Mouse (Mus musculus): ENCODE data around the gene Ecpas. TPM values are rescaled to one million over a fixed set of nuclear protein-coding genes. Genes with fewer than 3 reads are reported as not detected.
A peak's percentile ranks its signal among the peaks of the same experiment; 100 is the strongest.

Gene Ecpas
- polyA plus RNA-seq, 1 experiment from 2014 or later: 29.1 TPM

DNA sequence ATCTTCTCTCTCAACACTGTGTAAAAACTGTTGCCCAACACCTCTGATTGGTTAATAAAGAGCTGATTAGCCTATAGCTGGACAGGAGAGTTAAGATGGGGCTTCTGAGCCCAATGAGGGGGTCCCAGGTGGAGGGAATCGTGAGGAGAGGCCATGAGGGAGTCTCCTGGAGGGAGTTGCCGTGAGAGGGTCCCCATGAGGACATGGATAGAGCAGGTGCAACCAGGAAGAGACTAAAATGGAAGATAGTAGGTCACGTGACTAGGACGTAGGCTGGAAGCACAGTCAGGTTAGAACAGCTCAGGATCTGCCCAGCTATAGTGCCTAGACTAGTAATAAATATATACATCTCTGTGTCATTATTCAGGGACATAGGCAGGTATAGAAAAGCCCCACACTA lies 21.8 kb upstream of the Ecpas start:
- Histone ChIP-seq H3K4me2 (no peak overlapping the region), H3K27ac (no peak overlapping the region), H3K27me3 (replicated peaks) (no peaks in the 10 kb centered on the region), H3K9ac (no peak overlapping the region), H3K4me1 (no peaks in the 10 kb centered on the region), H3K36me3 (no peaks in the 10 kb centered on the region), H3K4me3 (replicated peaks) (no peak overlapping the region), H3K9me3 (no peaks in the 10 kb centered on the region)
- WGBS: 81% methylated on average over 4 of the region's 4 CpGs
- no peak for ATAC-seq (ENCODE audit: insufficient read depth, low FRiP score, low read depth)

GRCm38 (mm10) chr4:58932541-58932940 lies 20.0 kb upstream of the Ecpas start:
- no peak overlapping the region for H3K27ac ChIP-seq
- H3K4me3 ChIP-seq (replicated peaks): no peak overlapping the region
- no peaks in the 10 kb centered on the region for H3K9me3 ChIP-seq
- no peak overlapping the region for H3K4me2 ChIP-seq
- no peaks in the 10 kb centered on the region for H3K36me3 ChIP-seq
- no peaks in the 10 kb centered on the region for H3K27me3 ChIP-seq (replicated peaks)
- no peak overlapping the region for H3K9ac ChIP-seq
- H3K4me1 ChIP-seq: no peaks in the 10 kb centered on the region
- WGBS: 69% methylated on average over 6 of the region's 6 CpGs
- ATAC-seq (ENCODE audit: insufficient read depth, low FRiP score, low read depth): no peak

DNA sequence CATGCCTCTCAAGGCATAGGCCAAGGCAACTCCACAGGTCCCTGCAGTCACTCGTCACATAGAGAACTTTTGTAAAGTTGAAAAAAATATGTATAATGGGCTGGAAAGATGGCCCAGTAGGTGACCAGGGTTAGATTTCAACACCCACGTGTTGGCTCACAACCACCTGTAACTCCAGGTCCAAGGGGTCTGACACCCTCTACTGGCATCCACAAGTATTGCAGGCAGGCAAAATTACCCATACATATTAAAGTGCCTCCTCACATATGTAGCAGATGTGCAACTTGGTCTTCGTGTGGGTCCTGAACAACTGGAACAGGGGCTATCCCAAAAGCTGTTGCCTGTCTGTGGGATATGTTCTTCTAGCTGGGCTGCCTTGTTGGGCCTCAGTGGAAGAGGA lies 15.1 kb upstream of the Ecpas start:
- no peaks in the 10 kb centered on the region for H3K36me3 ChIP-seq
- ATAC-seq (ENCODE audit: insufficient read depth, low FRiP score, low read depth): no peak
- WGBS: 70% methylated on average over 3 of the region's 3 CpGs
- H3K27ac ChIP-seq: no peak overlapping the region
- H3K9me3 ChIP-seq: no peaks in the 10 kb centered on the region
- H3K9ac ChIP-seq: no peak overlapping the region
- no peaks in the 10 kb centered on the region for H3K27me3 ChIP-seq (replicated peaks)
- no peak overlapping the region for H3K4me2 ChIP-seq
- no peaks in the 10 kb centered on the region for H3K4me1 ChIP-seq
- H3K4me3 ChIP-seq (replicated peaks): no peak overlapping the region

DNA sequence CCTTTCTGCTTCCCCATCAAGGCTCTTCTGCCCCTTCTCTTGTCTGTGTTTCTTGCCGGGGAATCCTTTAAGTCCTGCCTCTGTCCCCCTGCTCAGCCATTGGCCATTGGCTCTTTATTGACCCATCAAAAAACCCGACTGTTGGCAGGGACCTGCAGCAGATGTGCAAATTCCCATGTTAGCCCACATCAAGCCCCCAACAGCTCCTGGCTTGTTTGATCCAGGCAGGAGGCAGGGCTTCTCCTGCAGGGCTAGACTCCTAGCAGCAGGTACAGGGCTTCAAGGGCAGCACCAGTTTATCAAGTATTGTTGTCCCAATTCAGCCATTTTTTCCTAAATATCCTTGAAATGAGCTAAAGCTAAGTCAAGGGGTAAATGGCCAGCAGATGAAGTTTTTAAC lies 13.6 kb upstream of the Ecpas start:
- H3K36me3 ChIP-seq: no peaks in the 10 kb centered on the region
- ATAC-seq (ENCODE audit: insufficient read depth, low FRiP score, low read depth): peak; percentile 47; the same call in 1 of the 2 replicates
- H3K4me1 ChIP-seq: no peaks in the 10 kb centered on the region
- 33% methylated on average over 2 of the region's 2 CpGs for WGBS
- H3K9ac ChIP-seq: no peak overlapping the region
- no peak overlapping the region for H3K27ac ChIP-seq
- no peak overlapping the region for H3K4me3 ChIP-seq (replicated peaks)
- H3K4me2 ChIP-seq: peak overlapping the region; percentile 16; the same call in 1 of the 2 replicates
- H3K27me3 ChIP-seq (replicated peaks): no peaks in the 10 kb centered on the region
- no peaks in the 10 kb centered on the region for H3K9me3 ChIP-seq

GRCm38 (mm10) chr4:58925664-58926063 lies 13.1 kb upstream of the Ecpas start:
- Histone ChIP-seq H3K4me1 (no peaks in the 10 kb centered on the region), H3K36me3 (no peaks in the 10 kb centered on the region), H3K9ac (no peak overlapping the region), H3K27me3 (replicated peaks) (no peaks in the 10 kb centered on the region), H3K4me3 (replicated peaks) (no peak overlapping the region), H3K4me2 (peak overlapping the region; percentile 16; the same call in 1 of the 2 replicates), H3K27ac (0 out of 2 replicates have a peak overlapping the region, but pooled peaks have one; percentile 16), H3K9me3 (no peaks in the 10 kb centered on the region)
- peak; percentile 53; the same call in 1 of the 2 replicates for ATAC-seq (ENCODE audit: insufficient read depth, low FRiP score, low read depth)
- 33% methylated on average over 5 of the region's 5 CpGs for WGBS

DNA sequence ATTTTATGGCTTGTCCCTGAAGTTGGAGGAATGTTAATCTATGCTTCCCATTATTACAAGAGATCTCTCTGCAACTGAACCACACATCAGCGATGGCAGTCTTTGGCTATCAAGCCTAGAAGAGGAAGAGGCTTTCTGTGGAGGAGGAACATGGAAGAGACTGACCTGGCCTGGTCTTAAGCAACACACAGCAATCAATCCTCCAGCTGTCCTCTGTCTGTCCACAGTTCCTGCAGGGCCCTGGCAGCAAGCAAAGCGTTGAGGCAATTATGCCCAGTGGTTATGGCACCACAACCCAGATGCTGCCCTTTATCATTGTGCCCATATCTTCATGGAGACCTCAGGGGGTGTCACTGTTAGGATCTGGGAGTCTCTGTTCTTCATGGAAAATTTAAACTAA lies 11.4 kb upstream of the Ecpas start:
- H3K27ac ChIP-seq: no peak overlapping the region
- no peak overlapping the region for H3K9ac ChIP-seq
- H3K4me2 ChIP-seq: no peak overlapping the region
- no peak for ATAC-seq (ENCODE audit: insufficient read depth, low FRiP score, low read depth)
- WGBS: 60% methylated on average over 2 of the region's 2 CpGs
- no peaks in the 10 kb centered on the region for H3K36me3 ChIP-seq
- H3K9me3 ChIP-seq: no peaks in the 10 kb centered on the region
- H3K4me1 ChIP-seq: no peaks in the 10 kb centered on the region
- H3K27me3 ChIP-seq (replicated peaks): no peaks in the 10 kb centered on the region
- no peak overlapping the region for H3K4me3 ChIP-seq (replicated peaks)

DNA sequence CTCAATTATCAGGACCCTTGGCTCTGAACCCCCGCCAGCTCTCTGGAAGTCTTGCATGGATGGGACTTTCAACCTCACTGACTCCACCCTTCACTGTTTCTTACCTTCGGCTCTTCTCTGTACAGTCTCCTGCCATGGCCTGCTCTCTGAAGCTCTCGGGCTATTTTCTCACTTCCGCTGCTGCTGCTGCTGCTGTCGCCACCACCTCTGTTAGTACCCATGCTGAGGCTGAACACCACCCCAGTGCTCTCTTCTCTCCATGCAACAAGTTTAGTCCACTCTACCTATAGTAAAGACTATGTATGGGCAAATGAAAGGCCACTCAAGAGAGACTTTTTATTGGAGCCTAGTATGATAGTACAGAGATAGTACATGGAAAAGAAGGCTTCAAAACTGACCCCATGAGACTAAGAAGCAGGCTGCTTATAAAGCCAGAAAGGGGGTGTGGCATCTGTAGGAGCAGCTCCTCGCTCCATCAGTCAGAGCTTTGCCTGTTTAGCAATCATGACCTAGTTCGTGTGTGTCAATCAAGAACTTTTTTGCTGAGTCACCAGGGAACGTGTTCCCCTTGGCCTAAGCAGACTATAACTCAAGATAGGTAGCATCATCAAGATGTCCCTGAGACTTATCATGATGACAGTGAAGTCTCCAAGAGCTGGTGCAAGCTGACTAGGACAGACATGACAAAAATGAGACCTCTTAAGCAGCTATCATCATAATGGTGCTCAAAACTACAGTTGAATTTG lies 2.7 kb upstream of the Ecpas start:
- H3K4me2 ChIP-seq: no peak overlapping the region
- H3K9me3 ChIP-seq: no peaks in the 10 kb centered on the region
- H3K36me3 ChIP-seq: no peaks in the 10 kb centered on the region
- H3K4me1 ChIP-seq: peaks cover 4% of the 10 kb centered on the region; the same call in 1 of the 2 replicates
- ATAC-seq (ENCODE audit: insufficient read depth, low FRiP score, low read depth): no peak
- no peak overlapping the region for H3K4me3 ChIP-seq (replicated peaks)
- 76% methylated on average over 8 of the region's 8 CpGs for WGBS
- no peak overlapping the region for H3K9ac ChIP-seq
- no peak overlapping the region for H3K27ac ChIP-seq
- no peaks in the 10 kb centered on the region for H3K27me3 ChIP-seq (replicated peaks)

- WGBS: 35% methylated on average over 3 of the region's 3 CpGs
- Histone ChIP-seq H3K27me3 (replicated peaks) (no peaks in the 10 kb centered on the region), H3K27ac (peak overlapping the region; percentile 97; the same call in 1 of the 2 replicates), H3K36me3 (no peaks in the 10 kb centered on the region), H3K4me3 (replicated peaks) (no peak overlapping the region), H3K9ac (no peak overlapping the region), H3K4me1 (peaks cover 5% of the 10 kb centered on the region; the same call in 1 of the 2 replicates), H3K9me3 (no peaks in the 10 kb centered on the region), H3K4me2 (peak overlapping the region; percentile 76; the same call in 1 of the 2 replicates)
- ATAC-seq (ENCODE audit: insufficient read depth, low FRiP score, low read depth): no peak
Observed at GRCm38 (mm10) chr4:58913336-58914026, 932 bp upstream of the Ecpas start.

GRCm38 (mm10) chr4:58911831-58912628 lies 519 bp downstream of the Ecpas start:
- H3K27me3 ChIP-seq (replicated peaks): no peaks in the 10 kb centered on the region
- peak; percentile 72 for ATAC-seq (ENCODE audit: insufficient read depth, low FRiP score, low read depth)
- H3K27ac ChIP-seq: peak overlapping the region; percentile 97
- H3K4me2 ChIP-seq: peak overlapping the region; percentile 76
- peaks cover 5% of the 10 kb centered on the region; the same call in 1 of the 2 replicates for H3K4me1 ChIP-seq
- under 1% methylated on average over 98 of the region's 126 CpGs for WGBS
- H3K36me3 ChIP-seq: no peaks in the 10 kb centered on the region
- peak overlapping the region; percentile 90 for H3K9ac ChIP-seq
- H3K4me3 ChIP-seq (replicated peaks): peak overlapping the region; percentile 81
- H3K9me3 ChIP-seq: no peaks in the 10 kb centered on the region

DNA sequence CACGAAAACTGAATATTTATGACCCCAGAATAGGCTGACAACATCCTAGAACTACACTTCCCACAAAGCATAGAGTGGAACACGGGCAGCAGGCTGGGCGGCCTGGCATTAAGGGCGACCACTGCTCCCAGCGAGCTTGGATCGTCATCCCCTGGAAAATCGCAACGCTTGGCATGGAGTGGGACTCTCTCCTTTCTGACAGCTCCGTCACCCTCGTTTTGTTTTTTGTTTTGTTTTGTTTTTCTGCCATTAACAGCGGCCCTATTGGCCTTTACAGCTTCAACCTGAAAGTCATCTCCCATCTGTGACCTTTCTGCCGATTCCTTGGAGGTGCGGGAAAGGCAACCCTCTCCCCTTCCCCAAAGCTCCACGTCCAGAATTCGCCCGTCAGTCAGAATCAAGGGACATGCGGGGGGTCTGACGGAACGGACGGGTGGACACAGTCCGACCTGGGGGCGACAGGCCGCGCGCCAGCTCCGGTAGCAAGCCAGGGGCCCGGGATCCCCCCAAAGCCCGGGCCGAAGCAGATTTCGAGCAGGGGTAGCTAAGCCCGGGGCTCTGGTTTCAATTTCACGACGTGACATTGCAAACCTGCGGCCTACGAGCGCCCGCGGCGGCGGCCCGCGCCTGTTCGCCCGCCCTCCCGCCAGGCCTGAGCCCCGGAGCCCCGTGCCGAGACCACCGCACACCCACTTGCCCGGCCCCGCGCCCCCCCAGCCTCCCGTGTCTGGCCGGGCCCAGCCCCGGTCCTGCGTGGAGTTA lies 1.3 kb downstream of the Ecpas start:
- peak; percentile 51; the same call in 1 of the 2 replicates for ATAC-seq (ENCODE audit: insufficient read depth, low FRiP score, low read depth)
- Histone ChIP-seq H3K4me2 (peak overlapping the region; percentile 76), H3K36me3 (no peaks in the 10 kb centered on the region), H3K9me3 (no peaks in the 10 kb centered on the region), H3K27ac (peak overlapping the region; percentile 97), H3K9ac (peak overlapping the region; percentile 90), H3K27me3 (replicated peaks) (no peaks in the 10 kb centered on the region), H3K4me1 (peaks cover 5% of the 10 kb centered on the region; the same call in 1 of the 2 replicates), H3K4me3 (replicated peaks) (peak overlapping the region; percentile 81)
- WGBS: under 1% methylated on average over 56 of the region's 56 CpGs

All from stomach, embryonic 15.5 days (tissue).